Mouse (Mus musculus) stomach, embryonic 15.5 days (tissue): ENCODE data around the gene Eps8l2. TPM values are rescaled to one million over a fixed set of nuclear protein-coding genes. Genes with fewer than 3 reads are reported as not detected.

Experiments
- ATAC-seq: fragments of 200-750 bp; cut with Nextera tagmentation; 2 replicates; pipeline ENCODE4 v1.8.0; 2017; ENCODE audit warnings: low read depth, moderate number of reproducible peaks, moderate TSS enrichment; ENCODE audit not compliant: insufficient read depth, low FRiP score
- H3K27ac ChIP-seq: fragments of 300-500 bp; sonication (generic); 2 replicates; pipeline ENCODE4 v1.5.1; 2015; ENCODE audit warnings: mild to moderate bottlenecking, inconsistent platforms
- H3K27me3 ChIP-seq: fragments of 300-500 bp; sonication (generic); replicated peaks from 2 replicates; pipeline ENCODE4 v1.6.1; 2015; ENCODE audit warnings: inconsistent platforms
- H3K36me3 ChIP-seq: fragments of 300-500 bp; sonication (generic); 2 replicates; pipeline ENCODE4 v1.6.1; 2015; ENCODE audit warnings: inconsistent platforms
- H3K4me1 ChIP-seq: fragments of 300-500 bp; sonication (generic); 2 replicates; pipeline ENCODE4 v1.6.1; 2015; ENCODE audit warnings: inconsistent platforms
- H3K4me2 ChIP-seq: fragments of 300-500 bp; sonication (generic); 2 replicates; pipeline ENCODE4 v1.6.1; 2015; ENCODE audit warnings: mild to moderate bottlenecking, inconsistent platforms
- H3K4me3 ChIP-seq: fragments of 300-500 bp; sonication (generic); replicated peaks from 2 replicates; pipeline ENCODE4 v1.5.1; 2015; ENCODE audit warnings: inconsistent platforms
- H3K9ac ChIP-seq: fragments of 300-500 bp; sonication (generic); 2 replicates; pipeline ENCODE4 v1.6.1; 2015; ENCODE audit warnings: inconsistent platforms
- H3K9me3 ChIP-seq: fragments of 300-500 bp; sonication (generic); 2 replicates; pipeline ENCODE4 v1.6.1; 2016; ENCODE audit warnings: inconsistent platforms
- WGBS: fragments of 180-500 bp; shearing (Covaris S2); methylation state at CpG from one replicate; pipeline ENCODE4 v1.1.7; 2015; 5-methylcytosine and 5-hydroxymethylcytosine counted together
- polyA plus RNA-seq: library from polyadenylated mRNA; unstranded; fragments of >200 nt; fragmentation: Nextera tagmentation; extraction: Ambion mirVana; gene quantifications from 2 replicates; pipeline ENCODE4 v1.2.1, GENCODE M21; 2015

The Eps8l2 gene
- polyA plus RNA-seq, 1 experiment from 2014 or later = 59.6 TPM

DNA sequence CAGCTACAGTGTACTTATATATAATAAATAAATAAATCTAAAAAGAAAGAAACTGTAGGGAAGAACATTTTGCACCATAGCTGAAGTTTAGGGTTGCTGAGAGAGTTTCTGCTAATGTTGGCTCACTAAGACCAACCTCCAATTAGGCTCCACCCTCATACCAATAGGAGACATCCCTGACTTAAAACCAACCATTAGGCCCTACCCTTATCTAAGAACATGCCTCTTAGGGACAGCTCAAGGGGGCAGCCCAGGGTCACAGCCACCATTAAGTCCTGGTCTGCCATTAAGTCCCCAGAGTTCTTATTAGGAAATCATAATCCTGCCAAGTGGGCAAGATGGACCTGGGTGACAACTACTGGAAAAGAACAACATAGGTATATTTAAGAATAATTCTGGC, 35.7 kb downstream of the Eps8l2 start:
- Histone ChIP-seq H3K27me3 (no peaks in the 10 kb centered on the region), H3K4me3 (no peak overlapping the region), H3K4me2 (no peak overlapping the region), H3K27ac (no peak overlapping the region), H3K9me3 (no peaks in the 10 kb centered on the region), H3K4me1 (no peaks in the 10 kb centered on the region; the same call in 1 of the 2 replicates), H3K9ac (no peak overlapping the region), H3K36me3 (no peaks in the 10 kb centered on the region)
- no peak for ATAC-seq

GRCm38 (mm10) chr7:141379584-141379983, 40.9 kb downstream of the Eps8l2 start:
- ATAC-seq = no peak
- no peaks in the 10 kb centered on the region for H3K27me3 ChIP-seq
- 56% methylated on average over 4 of the region's 4 CpGs for WGBS
- H3K4me3 ChIP-seq = no peak overlapping the region
- no peaks in the 10 kb centered on the region for H3K36me3 ChIP-seq
- H3K9me3 ChIP-seq = no peaks in the 10 kb centered on the region
- H3K27ac ChIP-seq = no peak overlapping the region
- H3K4me2 ChIP-seq = no peak overlapping the region
- H3K4me1 ChIP-seq = no peaks in the 10 kb centered on the region
- H3K9ac ChIP-seq = no peak overlapping the region

- ATAC-seq = no peak
- no peaks in the 10 kb centered on the region for H3K9me3 ChIP-seq
- 73% methylated on average over 4 of the region's 4 CpGs for WGBS
- H3K4me2 ChIP-seq = no peak overlapping the region
- H3K27me3 ChIP-seq = no peaks in the 10 kb centered on the region
- H3K4me1 ChIP-seq = no peaks in the 10 kb centered on the region
- no peak overlapping the region for H3K4me3 ChIP-seq
- H3K9ac ChIP-seq = no peak overlapping the region
- H3K36me3 ChIP-seq = no peaks in the 10 kb centered on the region
- no peak overlapping the region for H3K27ac ChIP-seq
Observed at GRCm38 (mm10) chr7:141381068-141381835, 42.6 kb downstream of the Eps8l2 start.

DNA sequence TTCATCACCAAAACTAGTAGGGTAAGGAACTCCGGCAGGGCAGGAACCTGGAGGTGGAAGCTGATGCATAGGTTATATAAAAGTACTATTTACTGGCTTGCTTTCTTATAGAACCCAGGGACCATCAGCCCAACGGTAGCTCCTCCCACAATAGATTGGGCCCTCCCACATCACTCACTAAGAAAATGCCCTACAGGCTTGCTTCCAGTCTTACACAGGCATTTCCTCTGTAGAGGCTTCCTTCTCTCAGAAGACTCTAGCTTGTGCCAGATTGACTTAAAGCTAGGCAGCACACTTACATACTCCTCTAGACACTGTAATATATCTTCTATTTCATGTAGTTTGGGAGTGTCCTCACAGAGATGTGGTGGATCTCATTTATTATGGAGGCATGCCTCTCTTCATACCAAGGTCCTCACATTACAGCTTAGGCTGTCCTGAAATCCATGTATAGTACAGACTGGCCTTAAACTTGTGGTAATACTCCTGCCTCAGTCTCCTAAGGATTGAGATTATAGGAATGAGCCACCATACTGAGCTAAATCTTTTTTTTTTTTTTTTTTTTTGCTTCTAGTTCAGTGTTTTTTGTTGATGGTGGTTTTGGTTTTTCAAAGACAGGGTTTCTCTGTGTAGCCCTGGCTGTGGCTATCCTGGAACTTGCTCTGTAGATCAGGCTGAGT, 49.3 kb downstream of the Eps8l2 start:
- 44% methylated on average over 2 of the region's 2 CpGs for WGBS
- ATAC-seq = no peak
- Histone ChIP-seq H3K4me1 (peaks cover 7% of the 10 kb centered on the region), H3K36me3 (no peaks in the 10 kb centered on the region), H3K9me3 (no peaks in the 10 kb centered on the region), H3K9ac (no peak overlapping the region), H3K27ac (no peak overlapping the region), H3K27me3 (no peaks in the 10 kb centered on the region), H3K4me2 (no peak overlapping the region), H3K4me3 (no peak overlapping the region)

DNA sequence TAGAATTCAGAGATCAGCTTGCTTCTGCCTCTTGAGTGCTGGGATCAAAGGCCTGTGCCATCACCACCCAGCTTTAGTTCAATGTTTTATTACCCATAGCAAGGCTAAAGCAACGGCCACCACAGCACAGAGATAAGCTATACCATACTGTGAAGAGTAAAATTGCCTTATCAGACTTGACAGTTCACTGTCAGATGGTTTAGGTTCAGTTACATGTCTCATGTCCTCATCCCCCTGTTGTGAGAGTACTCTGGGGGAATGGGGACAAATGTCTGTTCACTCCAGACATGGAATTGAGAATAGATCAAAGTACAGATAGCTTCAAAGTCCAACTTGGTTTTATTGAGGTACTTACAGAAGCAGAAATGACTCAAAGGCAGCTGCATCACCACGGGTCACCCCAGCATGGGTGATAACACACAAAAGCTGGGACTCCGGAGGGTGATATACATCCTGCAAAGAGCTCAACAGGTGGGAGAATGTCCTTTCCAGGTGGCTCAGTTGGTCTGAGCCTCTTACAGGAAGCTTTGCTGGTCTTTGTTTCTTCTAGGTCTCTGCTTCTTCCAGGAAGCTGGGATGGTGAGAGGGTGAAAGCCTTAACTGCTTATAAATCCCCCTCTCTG, 49.9 kb downstream of the Eps8l2 start:
- Histone ChIP-seq H3K27me3 (no peaks in the 10 kb centered on the region), H3K9ac (no peak overlapping the region), H3K9me3 (no peaks in the 10 kb centered on the region), H3K36me3 (no peaks in the 10 kb centered on the region), H3K27ac (no peak overlapping the region), H3K4me3 (no peak overlapping the region), H3K4me1 (peaks cover 10% of the 10 kb centered on the region), H3K4me2 (no peak overlapping the region)
- ATAC-seq = no peak
- 60% methylated on average over 3 of the region's 3 CpGs for WGBS

GRCm38 (mm10) chr7:141390326-141391259, 51.9 kb downstream of the Eps8l2 start:
- Histone ChIP-seq H3K27ac (peak overlapping the region; percentile 27; the same call in 1 of the 2 replicates), H3K36me3 (no peaks in the 10 kb centered on the region), H3K9ac (no peak overlapping the region), H3K27me3 (no peaks in the 10 kb centered on the region), H3K4me3 (0 out of 2 replicates have a peak overlapping the region, but pooled peaks have one; percentile 87), H3K4me2 (no peak overlapping the region), H3K4me1 (peaks cover 10% of the 10 kb centered on the region), H3K9me3 (no peaks in the 10 kb centered on the region)
- ATAC-seq = no peak
- WGBS = 47% methylated on average over 9 of the region's 9 CpGs

- peak within 1 kb of the TSS; percentile 88 for H3K4me2 ChIP-seq
- ATAC-seq = peak; percentile 91
- no peaks in the 10 kb centered on the region for H3K27me3 ChIP-seq
- no peaks in the 10 kb centered on the region for H3K9me3 ChIP-seq
- WGBS = under 1% methylated on average over 57 of the region's 57 CpGs
- peak within 1 kb of the TSS; percentile 87 for H3K4me3 ChIP-seq
- H3K9ac ChIP-seq = peak within 1 kb of the TSS; percentile 48
- peak within 1 kb of the TSS; percentile 80 for H3K27ac ChIP-seq
- H3K36me3 ChIP-seq = peaks cover 6% of the 10 kb centered on the region; the same call in 1 of the 2 replicates
- H3K4me1 ChIP-seq = peaks cover 10% of the 10 kb centered on the region
Observed at GRCm38 (mm10) chr7:141391625-141392551, 53.2 kb downstream of the Eps8l2 start, which contains the start of gene Taldo1. Gene Taldo1 (plus strand): TSS chr7:141392199.

DNA sequence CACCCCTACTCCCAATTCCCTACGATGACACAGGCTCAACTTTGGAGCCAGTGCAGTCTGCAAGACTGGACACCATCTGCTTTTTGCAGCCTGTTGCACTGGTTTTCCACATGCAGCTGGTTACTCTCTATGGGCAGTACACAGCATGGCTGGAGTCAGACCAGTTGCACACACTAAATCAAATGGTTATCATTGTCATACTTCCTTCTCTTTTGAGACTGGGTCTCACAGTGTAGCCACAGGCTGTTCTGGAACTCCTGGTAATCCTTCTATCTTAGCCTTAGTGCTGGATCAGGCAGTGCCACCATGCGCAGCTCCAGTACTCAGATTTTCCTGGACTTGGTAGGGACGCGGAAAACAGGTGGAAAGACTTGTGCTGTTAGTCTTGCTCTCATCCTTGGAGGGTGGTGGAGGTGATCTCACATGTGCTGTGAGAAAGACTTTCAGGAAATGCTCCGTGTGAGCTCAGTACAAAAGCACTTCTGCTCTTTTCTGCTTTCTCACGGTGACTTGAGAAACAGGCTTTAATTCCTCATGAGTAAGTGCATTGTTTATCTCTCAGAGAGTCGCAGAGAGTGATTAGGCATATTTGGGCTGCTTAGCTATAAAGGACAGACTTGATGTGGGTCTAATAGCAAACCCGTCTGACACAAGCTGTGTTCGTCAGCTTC, 54.0 kb downstream of the Eps8l2 start:
- Histone ChIP-seq H3K4me2 (peak overlapping the region; percentile 88), H3K27ac (peak overlapping the region; percentile 80), H3K9me3 (no peaks in the 10 kb centered on the region), H3K9ac (peak overlapping the region; percentile 48), H3K4me1 (peaks cover 10% of the 10 kb centered on the region), H3K36me3 (peaks cover 10% of the 10 kb centered on the region; the same call in 1 of the 2 replicates), H3K27me3 (no peaks in the 10 kb centered on the region), H3K4me3 (peak overlapping the region; percentile 87)
- no peak; the same call in 1 of the 2 replicates for ATAC-seq
- 26% methylated on average over 9 of the region's 9 CpGs for WGBS

GRCm38 (mm10) chr7:141394158-141394557, 55.5 kb downstream of the Eps8l2 start:
- no peaks in the 10 kb centered on the region for H3K9me3 ChIP-seq
- whole genome bisulfite sequencing = 77% methylated on average over 7 of the region's 7 CpGs
- no peaks in the 10 kb centered on the region for H3K27me3 ChIP-seq
- peaks cover 10% of the 10 kb centered on the region for H3K4me1 ChIP-seq
- no peak overlapping the region for H3K27ac ChIP-seq
- H3K4me2 ChIP-seq = no peak overlapping the region
- H3K9ac ChIP-seq = no peak overlapping the region
- H3K4me3 ChIP-seq = no peak overlapping the region
- no peak for ATAC-seq
- peaks cover 17% of the 10 kb centered on the region; the same call in 1 of the 2 replicates for H3K36me3 ChIP-seq

DNA sequence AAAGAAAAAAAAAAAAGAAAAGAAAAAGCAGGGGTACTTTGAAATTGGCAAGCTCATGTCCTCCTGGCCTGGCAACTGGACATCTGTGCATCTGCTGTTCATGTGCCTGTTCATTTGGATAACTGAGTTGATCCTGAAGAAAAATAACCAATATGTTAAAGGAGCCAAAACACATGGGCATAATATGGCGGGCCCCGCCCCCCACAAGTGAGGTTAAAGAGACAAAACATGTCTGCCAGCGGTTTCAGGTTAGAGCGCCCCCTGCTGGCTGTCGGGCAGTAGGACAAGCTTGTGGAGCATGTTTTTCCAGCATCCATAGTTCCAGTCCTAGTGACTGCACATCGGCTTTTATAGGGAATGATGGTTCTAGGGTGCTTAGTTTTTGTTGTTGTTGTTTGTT, 56.1 kb downstream of the Eps8l2 start:
- Histone ChIP-seq H3K4me1 (peaks cover 10% of the 10 kb centered on the region), H3K4me3 (no peak overlapping the region), H3K27ac (no peak overlapping the region), H3K36me3 (peaks cover 19% of the 10 kb centered on the region; the same call in 1 of the 2 replicates), H3K9ac (no peak overlapping the region), H3K27me3 (no peaks in the 10 kb centered on the region), H3K9me3 (no peaks in the 10 kb centered on the region), H3K4me2 (no peak overlapping the region)
- no peak for ATAC-seq
- whole genome bisulfite sequencing = 23% methylated on average over 6 of the region's 6 CpGs
